Mouse (Mus musculus): ENCODE data around the gene Lamtor2.

Gene Lamtor2

GRCm38 (mm10) chr3:88503881-88504746 lies 48.8 kb downstream of the Lamtor2 start:
- no peak for DNase-seq (ENCODE audit: low spot score)

- no peak for DNase-seq (ENCODE audit: low spot score)
Measured at GRCm38 (mm10) chr3:88503505-88503863, 49.4 kb downstream of the Lamtor2 start.

- DNase-seq (ENCODE audit: low spot score), result peak; percentile 89
Measured at GRCm38 (mm10) chr3:88502641-88503504, 50.0 kb downstream of the Lamtor2 start.

- DNase-seq (ENCODE audit: low spot score), result no peak
Measured at GRCm38 (mm10) chr3:88502031-88502571, 50.8 kb downstream of the Lamtor2 start.

- DNase-seq (ENCODE audit: low spot score), result no peak
Measured at GRCm38 (mm10) chr3:88501366-88502030, 51.4 kb downstream of the Lamtor2 start.

GRCm38 (mm10) chr3:88500655-88501365 lies 52.1 kb downstream of the Lamtor2 start:
- no peak for DNase-seq (ENCODE audit: low spot score)

GRCm38 (mm10) chr3:88500087-88500486 lies 52.8 kb downstream of the Lamtor2 start:
- DNase-seq (ENCODE audit: low spot score), result no peak

All from ovary, postnatal 14 days (tissue).